Mouse (Mus musculus): ENCODE measurements around the gene Ace2.

DNA sequence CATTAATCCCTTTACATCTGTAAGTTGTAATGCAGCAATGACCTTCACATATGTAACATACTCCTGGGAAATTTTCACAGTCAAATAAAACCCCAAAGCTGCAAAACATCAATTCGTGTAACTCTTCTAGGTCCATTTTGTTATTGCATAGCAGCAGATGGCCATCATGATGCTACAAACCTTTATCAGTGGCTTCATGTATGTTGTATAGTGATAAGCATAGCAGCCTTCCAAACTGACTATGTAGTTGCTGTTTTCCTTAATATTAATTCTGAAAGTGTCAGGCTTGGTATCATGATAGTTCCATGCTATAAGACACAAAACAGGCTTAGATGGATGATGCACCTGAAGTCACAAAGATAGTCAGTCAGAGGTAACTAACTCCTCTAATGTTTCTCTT lies 25.5 kb downstream of the Ace2 start:
- no peak for TF ChIP-seq CTCF (IDR thresholded peaks at IDR 0.05; ENCODE audit: control insufficient read depth, insufficient read depth, insufficient read length)
- TF ChIP-seq MYOG (IDR thresholded peaks at IDR 0.05; ENCODE audit: control insufficient read depth, extremely low read depth, insufficient read length): no peak
- TF ChIP-seq MAX (IDR thresholded peaks at IDR 0.05): no peak
- no peak for TF ChIP-seq FOSL1 (IDR thresholded peaks at IDR 0.05; ENCODE audit: insufficient read depth, low read length, poor library complexity, severe bottlenecking)
- TF ChIP-seq CEBPB (IDR thresholded peaks at IDR 0.05; ENCODE audit: low read depth): no peak
- no peak for TF ChIP-seq USF1 (IDR thresholded peaks at IDR 0.05; ENCODE audit: low read depth)
